Mouse (Mus musculus): ENCODE data around the gene Cst3. TPM values are rescaled to one million over a fixed set of nuclear protein-coding genes. Genes with fewer than 3 reads are reported as not detected.

Cst3 gene
- polyA plus RNA-seq (2012; rRNA removed): 335 and 376 TPM in 2 replicates

GRCm38 (mm10) chr2:148875335-148875811, at the start of gene Cst3:
Cst3 (minus strand) TSS chr2:148875692.

GRCm38 (mm10) chr2:148864966-148865365, 10.5 kb downstream of the Cst3 start, which contains the start of gene 9230104L09Rik:
9230104L09Rik (minus strand) TSS chr2:148865038.

GRCm38 (mm10) chr2:148834912-148835311, 40.6 kb downstream of the Cst3 start, which contains the start of gene Cst9:
Cst9 (plus strand) TSS chr2:148835147.

Other genes starting within 250 kb of the Cst3 start
- gene Nxt1, start 203.1 kb downstream of the Cst3 start, polyA plus RNA-seq (2012; rRNA removed): 87.5 and 93.2 TPM in 2 replicates
- 22.0 and 24.8 TPM in 2 replicates for gene Gzf1, start 194.7 kb downstream of the Cst3 start, polyA plus RNA-seq (2012; rRNA removed)
- gene Napb, start 143.2 kb downstream of the Cst3 start, polyA plus RNA-seq (2012; rRNA removed): 8.4 and 12.1 TPM in 2 replicates
- not detected in 2 replicates for gene Cstl1, start 125.3 kb downstream of the Cst3 start, polyA plus RNA-seq (2012; rRNA removed)
- not detected in 2 replicates for gene Cst11, start 104.2 kb downstream of the Cst3 start, polyA plus RNA-seq (2012; rRNA removed)
- gene 8030411F24Rik, start 93.7 kb downstream of the Cst3 start, polyA plus RNA-seq (2012; rRNA removed): not detected in 2 replicates
- not detected in 2 replicates for gene Cst12, start 86.3 kb downstream of the Cst3 start, polyA plus RNA-seq (2012; rRNA removed)
- gene Cst8, start 76.9 kb downstream of the Cst3 start, polyA plus RNA-seq (2012; rRNA removed): not detected in 2 replicates
- not detected in 2 replicates for gene Cst13, start 55.6 kb downstream of the Cst3 start, polyA plus RNA-seq (2012; rRNA removed)
- gene Cst9, start 40.5 kb downstream of the Cst3 start, polyA plus RNA-seq (2012; rRNA removed): not detected in 2 replicates
- not detected in 2 replicates for gene 9230104L09Rik, start 10.7 kb downstream of the Cst3 start, polyA plus RNA-seq (2012; rRNA removed)
- not detected in 2 replicates for gene Gm1330, start 127.6 kb upstream of the Cst3 start, polyA plus RNA-seq (2012; rRNA removed)
- not detected in 2 replicates for gene Gm10750, start 141.5 kb upstream of the Cst3 start, polyA plus RNA-seq (2012; rRNA removed)

All from central nervous system, embryonic 11.5 days (tissue).